Mouse (Mus musculus): ENCODE results near the gene Zfp14.

The Zfp14 gene

DNA sequence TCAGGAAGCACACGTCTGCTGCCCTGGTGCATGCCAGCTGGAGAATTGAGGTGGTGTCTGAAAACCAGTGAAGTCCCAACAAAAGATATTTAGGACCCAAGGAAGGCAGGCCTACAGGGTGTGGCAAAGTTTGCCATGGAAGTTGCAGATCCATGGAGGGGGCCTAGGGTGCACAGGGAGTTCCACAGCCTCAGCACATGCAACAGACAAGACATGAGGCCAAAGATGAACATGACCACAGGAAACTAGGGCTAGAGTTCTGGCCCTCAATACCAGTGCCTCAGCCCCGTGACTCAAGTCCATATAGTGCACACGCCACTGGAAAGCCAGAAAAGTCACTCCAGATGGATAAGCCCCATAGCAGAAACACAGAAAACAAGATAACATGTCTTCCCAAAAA, 22.6 kb downstream of the Zfp14 start:
- WGBS: 95% methylated on average over 3 of the region's 3 CpGs

- 70% methylated on average over 4 of the region's 4 CpGs for WGBS
These were observed 23.8 kb downstream of the Zfp14 start for GRCm38 (mm10) chr7:30027331-30027730.

DNA sequence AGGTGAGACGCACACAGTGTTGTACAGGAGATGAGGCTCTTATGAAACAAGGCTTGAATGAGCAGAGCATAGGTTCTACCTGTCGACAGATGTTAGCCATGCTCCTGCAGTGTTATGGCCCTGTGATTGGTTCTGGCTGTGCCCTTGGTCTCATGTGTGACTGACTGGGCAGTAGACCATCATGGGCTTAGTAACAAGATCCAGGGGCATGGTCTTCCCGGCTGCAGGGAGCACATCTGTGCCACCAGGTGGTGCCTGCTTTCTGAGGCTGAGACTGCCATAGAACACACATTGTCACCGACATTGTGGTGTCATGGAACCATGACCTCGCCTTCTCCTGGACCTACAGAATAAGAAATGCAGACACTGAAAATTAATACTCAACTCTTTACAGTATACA, 25.8 kb downstream of the Zfp14 start:
- 78% methylated on average over 5 of the region's 5 CpGs for WGBS

GRCm38 (mm10) chr7:30023800-30024199, 27.4 kb downstream of the Zfp14 start:
- WGBS: 85% methylated on average over 8 of the region's 8 CpGs

DNA sequence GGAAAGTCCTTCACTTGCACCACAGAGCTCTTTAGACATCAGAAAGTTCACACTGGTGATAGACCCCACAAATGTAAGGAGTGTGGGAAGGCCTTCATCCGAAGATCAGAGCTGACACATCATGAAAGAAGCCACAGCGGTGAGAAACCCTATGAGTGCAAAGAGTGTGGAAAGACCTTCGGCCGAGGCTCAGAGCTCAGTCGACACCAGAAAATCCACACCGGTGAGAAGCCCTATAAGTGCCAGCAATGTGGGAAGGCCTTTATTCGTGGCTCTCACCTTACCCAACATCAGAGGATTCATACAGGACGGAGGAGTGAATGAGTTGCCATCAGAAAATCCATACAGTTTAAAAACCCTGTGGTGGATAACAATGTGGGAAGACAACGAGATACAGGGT, 27.9 kb downstream of the Zfp14 start:
- WGBS: 92% methylated on average over 9 of the region's 9 CpGs

DNA sequence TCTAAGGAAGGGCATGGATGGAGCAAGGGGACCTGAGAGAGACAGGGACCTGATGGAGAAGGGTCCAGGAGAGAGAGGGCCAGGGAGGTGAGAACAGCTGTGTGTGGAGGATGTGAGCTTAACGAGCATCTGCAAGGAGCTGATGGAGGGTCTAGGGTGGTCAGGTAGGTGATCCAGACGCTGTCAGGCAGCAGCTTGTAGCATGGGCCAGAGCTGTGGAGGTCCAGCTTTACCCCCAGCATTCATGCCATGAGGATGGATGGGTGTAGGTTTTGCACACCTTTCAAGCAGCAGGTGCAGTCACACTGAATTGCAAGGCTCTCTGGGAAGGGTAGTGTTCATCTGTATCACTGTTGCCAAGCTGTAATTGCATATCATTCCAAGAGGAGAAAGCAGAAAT, 31.6 kb downstream of the Zfp14 start:
- 92% methylated on average over 2 of the region's 2 CpGs for WGBS

GRCm38 (mm10) chr7:30017226-30017625, 34.0 kb downstream of the Zfp14 start:
- WGBS: 78% methylated on average over 6 of the region's 6 CpGs

DNA sequence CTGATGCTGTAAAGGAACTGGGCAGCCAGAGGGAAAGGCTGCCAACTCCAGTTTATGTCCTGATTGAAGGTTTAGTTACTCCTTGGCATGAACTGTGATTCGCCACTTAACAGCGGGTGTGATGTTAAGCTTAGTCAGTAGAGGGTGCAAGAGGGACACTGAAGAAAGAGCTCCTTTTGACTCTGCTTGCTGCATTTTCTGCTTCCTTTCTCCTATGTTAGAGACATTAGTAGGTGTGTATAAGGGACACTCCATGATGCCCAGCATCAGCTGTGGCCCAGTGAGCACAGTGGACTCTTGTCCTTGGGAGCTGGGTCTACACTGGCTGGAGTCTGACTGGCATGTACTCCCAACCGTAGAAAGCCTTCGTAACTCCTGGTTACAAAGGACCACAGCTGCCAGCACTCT, 38.2 kb downstream of the Zfp14 start:
- 33% methylated on average over 4 of the region's 4 CpGs for WGBS

- WGBS: 61% methylated on average over 10 of the region's 10 CpGs
These were observed 40.5 kb downstream of the Zfp14 start for GRCm38 (mm10) chr7:30010551-30011195.

GRCm38 (mm10) chr7:30009321-30010085, 41.7 kb downstream of the Zfp14 start:
- WGBS: 39% methylated on average over 21 of the region's 21 CpGs

GRCm38 (mm10) chr7:30008020-30008690, 43.0 kb downstream of the Zfp14 start:
- WGBS: 61% methylated on average over 6 of the region's 6 CpGs

- WGBS: 56% methylated on average over 1 of the region's 1 CpGs
These were observed 43.6 kb downstream of the Zfp14 start for GRCm38 (mm10) chr7:30007601-30008000.

- WGBS: 78% methylated on average over 5 of the region's 5 CpGs
These were observed 50.6 kb downstream of the Zfp14 start for GRCm38 (mm10) chr7:30000601-30001000.

DNA sequence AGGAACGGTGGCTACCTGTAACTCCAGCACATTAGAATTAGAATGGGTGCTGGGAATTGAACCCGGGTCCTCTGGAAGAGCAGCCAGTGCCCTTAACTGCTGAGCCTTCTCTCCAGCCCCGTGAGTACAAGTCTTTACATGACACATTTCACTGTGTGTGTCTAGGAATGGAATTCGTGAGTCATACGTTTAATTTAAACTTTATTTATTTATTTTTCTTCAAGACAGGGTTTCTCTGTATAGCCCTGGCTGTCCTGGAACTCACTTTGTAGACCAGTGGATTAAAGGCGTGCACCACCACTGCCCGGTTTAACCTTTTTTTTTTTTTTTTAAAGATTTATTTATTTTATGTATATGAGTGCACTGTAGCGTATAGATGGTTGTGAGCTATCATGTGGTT, 56.0 kb downstream of the Zfp14 start:
- 66% methylated on average over 8 of the region's 8 CpGs for WGBS

DNA sequence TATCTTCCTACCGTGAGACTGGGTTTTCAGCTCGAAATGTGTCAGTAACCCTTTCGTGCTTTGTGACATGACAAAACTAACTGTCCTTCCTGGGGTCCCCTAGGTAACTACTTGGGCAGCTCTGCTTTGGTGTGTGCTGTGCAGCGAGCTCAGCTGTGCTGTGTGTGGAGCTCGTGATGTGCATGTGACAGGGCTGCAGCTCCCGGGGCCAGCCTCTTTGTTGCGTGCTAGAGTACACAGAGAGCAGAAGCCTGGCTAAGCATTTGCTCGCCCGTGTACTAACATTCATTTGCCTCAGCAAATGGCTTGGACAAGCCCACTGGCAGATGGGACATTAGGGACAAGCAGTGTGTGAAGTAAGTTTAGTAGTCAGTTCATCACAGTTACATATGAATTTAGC, 57.8 kb downstream of the Zfp14 start:
- WGBS: 89% methylated on average over 9 of the region's 9 CpGs

GRCm38 (mm10) chr7:29992698-29993097, 58.5 kb downstream of the Zfp14 start:
- 96% methylated on average over 8 of the region's 8 CpGs for WGBS

DNA sequence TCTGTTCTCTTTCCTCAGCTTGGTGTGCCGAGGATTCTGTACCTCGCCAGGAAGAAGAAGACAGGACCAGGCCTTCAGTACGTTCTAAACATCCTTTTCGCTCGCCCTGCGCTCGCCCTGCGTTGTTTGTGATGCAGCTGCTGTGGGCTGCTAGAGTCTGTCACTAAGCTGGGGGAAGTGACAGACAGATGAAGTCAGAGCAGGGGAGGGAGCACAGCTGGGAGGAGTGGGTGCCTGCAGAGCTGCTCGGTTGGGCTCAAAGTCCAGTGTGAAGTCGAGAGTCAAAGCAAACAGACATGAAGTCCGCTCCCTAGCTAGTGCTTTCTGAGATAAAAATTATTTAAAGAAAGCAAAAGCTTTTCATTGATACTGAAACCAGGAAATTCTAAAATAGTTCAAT, 62.1 kb downstream of the Zfp14 start:
- 77% methylated on average over 11 of the region's 11 CpGs for WGBS

DNA sequence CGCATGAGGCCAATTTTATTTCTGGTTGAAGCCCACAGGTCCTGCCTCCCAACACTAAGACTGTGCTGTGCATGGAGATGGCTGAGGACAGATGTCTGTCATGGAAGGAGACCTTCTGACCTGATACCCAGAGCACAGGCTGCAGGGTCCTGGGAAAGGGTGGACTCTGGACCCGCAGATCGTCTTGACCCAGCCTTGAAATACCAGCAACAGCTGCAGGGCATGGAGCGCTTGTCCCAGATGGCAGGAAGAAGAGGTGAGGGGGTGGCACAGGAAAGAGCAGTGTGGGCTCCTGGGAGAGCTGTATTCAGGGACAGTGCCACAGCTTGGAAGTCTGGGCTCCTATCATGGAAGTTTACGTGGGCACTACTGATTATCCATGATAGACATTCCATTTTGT, 63.6 kb downstream of the Zfp14 start:
- 74% methylated on average over 5 of the region's 5 CpGs for WGBS

Data from cerebral cortex, adult 2 months (tissue).